Mouse (Mus musculus): Measurements from ENCODE around the gene Sri.
"Not testable (repeated sequence)": the region's sequence is repeated elsewhere in the genome, so short reads cannot be mapped to it uniquely, and the experiment has no call there.

Gene Sri

GRCm38 (mm10) chr5:8045855-8046254 is at the start of gene Sri:
Gene Sri, plus strand, starts transcription at chr5:8046078.
- DNase-seq = no peak

- DNase-seq = no peak
These were observed 49.4 kb upstream of the Sri start for GRCm38 (mm10) chr5:7996401-7997044.

- DNase-seq = no peak
These were observed 48.8 kb upstream of the Sri start for GRCm38 (mm10) chr5:7997086-7997485.

GRCm38 (mm10) chr5:8000466-8000865 is 45.4 kb upstream of the Sri start:
- no peak for DNase-seq

- no peak for DNase-seq
These were observed 43.1 kb upstream of the Sri start for GRCm38 (mm10) chr5:8002827-8003226.

GRCm38 (mm10) chr5:8013276-8013675 is 32.6 kb upstream of the Sri start:
- DNase-seq = no peak

- DNase-seq = not testable (repeated sequence)
These were observed 11.3 kb upstream of the Sri start for GRCm38 (mm10) chr5:8034596-8034995.

- DNase-seq = no peak
These were observed 7.9 kb downstream of the Sri start for GRCm38 (mm10) chr5:8053827-8054226.

GRCm38 (mm10) chr5:8055721-8056129 is 9.8 kb downstream of the Sri start:
- no peak for DNase-seq

GRCm38 (mm10) chr5:8056141-8057017 is 10.5 kb downstream of the Sri start:
- DNase-seq = peak; percentile 81

GRCm38 (mm10) chr5:8057018-8057323 is 11.1 kb downstream of the Sri start:
- DNase-seq = no peak

- no peak for DNase-seq
These were observed 12.2 kb downstream of the Sri start for GRCm38 (mm10) chr5:8058056-8058455.

GRCm38 (mm10) chr5:8062469-8062868 is 16.6 kb downstream of the Sri start:
- no peak for DNase-seq

GRCm38 (mm10) chr5:8063207-8063606 is 17.3 kb downstream of the Sri start:
- DNase-seq = no peak

- no peak for DNase-seq
These were observed 27.5 kb downstream of the Sri start for GRCm38 (mm10) chr5:8073406-8073805.

GRCm38 (mm10) chr5:8073901-8074561 is 28.2 kb downstream of the Sri start:
- no peak for DNase-seq

GRCm38 (mm10) chr5:8077481-8077880 is 31.6 kb downstream of the Sri start:
- DNase-seq = no peak

GRCm38 (mm10) chr5:8082800-8083509 is 37.1 kb downstream of the Sri start:
- DNase-seq = no peak

- no peak for DNase-seq
These were observed 39.8 kb downstream of the Sri start for GRCm38 (mm10) chr5:8085661-8086060.

- no peak for DNase-seq
These were observed 42.3 kb downstream of the Sri start for GRCm38 (mm10) chr5:8088147-8088546.

- DNase-seq = peak; percentile 35
These were observed 49.0 kb downstream of the Sri start for GRCm38 (mm10) chr5:8094921-8095320.

GRCm38 (mm10) chr5:8095689-8096088 is 49.8 kb downstream of the Sri start:
- DNase-seq = peak; percentile 89

GRCm38 (mm10) chr5:8111691-8112090 is 65.8 kb downstream of the Sri start:
- no peak for DNase-seq

Measured in cerebellum, adult 11 months (tissue).